Mouse (Mus musculus): Measurements from ENCODE around the gene Tcp11l2.

- TF ChIP-seq CTCF (IDR thresholded peaks at IDR 0.05; ENCODE audit: control insufficient read depth, insufficient read depth, insufficient replicate concordance, low read depth, low read length) (no peak), POLR2A (IDR thresholded peaks at IDR 0.05; ENCODE audit: control insufficient read depth, low read depth, low read length) (no peak)
Observed at GRCm38 (mm10) chr10:84542802-84543658, 33.4 kb upstream of the Tcp11l2 start.
